Mouse (Mus musculus) hindbrain, embryonic 14.5 days (tissue): ENCODE data around the gene Olfr672. TPM values are rescaled to one million over a fixed set of nuclear protein-coding genes. Genes with fewer than 3 reads are reported as not detected.
"Not testable (repeated sequence)": the region's sequence is repeated elsewhere in the genome, so short reads cannot be mapped to it uniquely, and the experiment has no call there.

ENCODE experiments used
- ATAC-seq: fragments of 200-750 bp; cut with Nextera tagmentation; 2 replicates; pipeline ENCODE4 v1.8.0; 2017; ENCODE audit warnings: moderate number of reproducible peaks, mild to moderate bottlenecking, moderate TSS enrichment, moderate library complexity; ENCODE audit not compliant: low FRiP score
- DNase-seq: peaks from one replicate; pipeline ENCODE4 v3.0.0-alpha.2; 2015; ENCODE audit warnings: low spot score
- H3K27ac ChIP-seq: fragments of 300-500 bp; sonication (generic); 2 replicates; pipeline ENCODE4 v1.5.1; 2014; ENCODE audit warnings: mild to moderate bottlenecking, moderate library complexity
- H3K27me3 ChIP-seq: fragments of 300-500 bp; sonication (generic); 2 replicates; pipeline ENCODE4 v1.6.1; 2014; ENCODE audit warnings: mild to moderate bottlenecking, low read length, mixed read lengths; ENCODE audit not compliant: control insufficient read depth, insufficient read depth
- H3K36me3 ChIP-seq: fragments of 300-500 bp; sonication (generic); replicated peaks from 2 replicates; pipeline ENCODE4 v1.6.1; 2014; ENCODE audit not compliant: control insufficient read depth, insufficient read depth
- H3K4me1 ChIP-seq: fragments of 300-500 bp; sonication (generic); replicated peaks from 2 replicates; pipeline ENCODE4 v1.6.1; 2014; ENCODE audit warnings: antibody characterized with exemption, low read length, mixed read lengths; ENCODE audit not compliant: control insufficient read depth, insufficient read depth
- H3K4me2 ChIP-seq: fragments of 300-500 bp; sonication (generic); replicated peaks from 2 replicates; pipeline ENCODE4 v1.6.1; 2014; ENCODE audit warnings: mild to moderate bottlenecking, moderate library complexity
- H3K4me3 ChIP-seq: fragments of 300-500 bp; sonication (generic); replicated peaks from 2 replicates; pipeline ENCODE4 v1.5.1; 2014; ENCODE audit warnings: mild to moderate bottlenecking, low read length
- H3K9ac ChIP-seq: fragments of 300-500 bp; sonication (generic); 2 replicates; pipeline ENCODE4 v1.6.1; 2014
- H3K9me3 ChIP-seq: fragments of 300-500 bp; sonication (generic); 2 replicates; pipeline ENCODE4 v1.6.1; 2016; ENCODE audit warnings: low read length; ENCODE audit not compliant: control insufficient read depth
- WGBS: fragments of 180-500 bp; shearing (Covaris S2); extraction: QIAGEN DNeasy Blood & Tissue Kit; methylation state at CpG from one replicate; pipeline ENCODE4 v1.1.7; 2014; 5-methylcytosine and 5-hydroxymethylcytosine counted together
- polyA plus RNA-seq: library from polyadenylated mRNA; unstranded; fragments of >200 nt; fragmentation: Nextera tagmentation; extraction: Ambion mirVana; gene quantifications from 2 replicates; pipeline ENCODE4 v1.2.1, GENCODE M21; 2014

Gene Olfr672
- not detected in 2 replicates for polyA plus RNA-seq

DNA sequence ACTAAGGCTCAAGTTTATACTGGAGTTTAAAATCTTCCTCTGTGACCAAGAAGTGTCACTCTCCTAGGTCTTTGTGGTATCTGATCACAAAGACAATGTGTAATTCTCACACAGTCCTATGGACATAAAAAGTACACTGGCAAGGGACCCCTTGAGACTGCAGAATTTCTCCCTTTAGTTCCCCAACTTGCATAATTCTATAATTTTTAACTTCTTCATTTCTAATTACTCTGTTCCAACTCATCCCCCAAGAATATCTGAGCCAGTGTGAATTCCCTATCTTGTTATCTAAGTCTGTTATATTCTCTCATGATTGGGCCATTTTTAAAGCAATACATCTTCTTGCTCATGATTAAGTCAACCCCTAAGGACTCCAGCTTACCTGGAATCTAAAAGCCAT lies at the start of gene Olfr672:
Gene Olfr672 (minus strand): TSS at position 101 of the 400 bp plus-strand sequence.
- DNase-seq: no peak
- no peaks in the 10 kb centered on the region for H3K4me1 ChIP-seq
- no peak within 1 kb of the TSS for H3K9ac ChIP-seq
- H3K36me3 ChIP-seq: no peaks in the 10 kb centered on the region
- H3K4me3 ChIP-seq: no peak within 1 kb of the TSS
- no peaks in the 10 kb centered on the region for H3K27me3 ChIP-seq
- ATAC-seq: no peak
- H3K4me2 ChIP-seq: no peak within 1 kb of the TSS
- no peak within 1 kb of the TSS for H3K27ac ChIP-seq
- no peaks in the 10 kb centered on the region for H3K9me3 ChIP-seq

DNA sequence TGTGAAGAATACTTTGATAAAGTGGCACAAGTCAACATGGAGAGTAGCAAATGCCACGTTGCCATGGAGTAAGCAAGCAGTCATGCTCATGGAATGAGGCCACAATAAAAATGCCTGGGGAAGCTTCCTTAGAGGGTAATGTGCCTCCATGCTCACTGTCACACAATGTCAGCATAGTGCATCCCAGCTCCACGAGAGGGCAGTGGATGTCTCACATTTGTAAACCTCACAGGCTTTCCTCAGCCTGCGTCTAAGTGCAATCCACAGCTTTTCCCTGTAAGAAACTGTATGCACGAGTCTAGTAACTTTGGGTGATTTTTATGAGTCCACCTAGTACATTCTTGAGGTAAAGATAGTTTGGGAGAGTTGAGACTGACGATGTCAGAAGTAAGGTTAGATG lies 32.0 kb upstream of the Olfr672 start:
- ATAC-seq, H3K27ac ChIP-seq, H3K4me1 ChIP-seq, H3K9ac ChIP-seq, H3K4me3 ChIP-seq, H3K4me2 ChIP-seq, H3K9me3 ChIP-seq, H3K36me3 ChIP-seq, H3K27me3 ChIP-seq: not testable (repeated sequence)
- WGBS: 57% methylated on average over 5 of the region's 5 CpGs
- peak; percentile 34 for DNase-seq

DNA sequence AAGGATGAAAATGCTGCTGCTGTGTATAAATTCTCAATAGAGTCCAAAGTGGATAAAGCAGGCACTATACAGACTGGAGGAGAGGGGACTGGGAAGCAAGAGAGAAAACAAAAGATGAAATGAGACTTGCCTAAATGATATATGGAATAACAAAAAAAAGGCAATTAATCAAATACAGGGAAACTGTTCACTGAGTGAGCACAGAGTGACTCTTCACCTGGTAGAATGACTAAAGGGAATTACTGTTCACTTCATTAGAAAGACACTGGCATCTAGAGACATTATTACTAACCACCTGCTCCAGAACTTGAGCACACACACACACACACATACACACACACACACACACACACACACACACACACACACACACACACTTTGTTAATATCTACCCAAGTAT lies 30.6 kb upstream of the Olfr672 start, which contains the start of gene Olfr676:
Gene Olfr676 (plus strand): TSS at position 301 of the 400 bp plus-strand sequence.
- no peak within 1 kb of the TSS for H3K4me2 ChIP-seq
- H3K4me1 ChIP-seq: no peaks in the 10 kb centered on the region
- H3K9ac ChIP-seq: no peak within 1 kb of the TSS
- no peak for DNase-seq
- no peaks in the 10 kb centered on the region for H3K27me3 ChIP-seq
- no peak for ATAC-seq
- H3K4me3 ChIP-seq: no peak within 1 kb of the TSS
- H3K27ac ChIP-seq: no peak within 1 kb of the TSS
- H3K9me3 ChIP-seq: no peaks in the 10 kb centered on the region
- no peaks in the 10 kb centered on the region for H3K36me3 ChIP-seq

DNA sequence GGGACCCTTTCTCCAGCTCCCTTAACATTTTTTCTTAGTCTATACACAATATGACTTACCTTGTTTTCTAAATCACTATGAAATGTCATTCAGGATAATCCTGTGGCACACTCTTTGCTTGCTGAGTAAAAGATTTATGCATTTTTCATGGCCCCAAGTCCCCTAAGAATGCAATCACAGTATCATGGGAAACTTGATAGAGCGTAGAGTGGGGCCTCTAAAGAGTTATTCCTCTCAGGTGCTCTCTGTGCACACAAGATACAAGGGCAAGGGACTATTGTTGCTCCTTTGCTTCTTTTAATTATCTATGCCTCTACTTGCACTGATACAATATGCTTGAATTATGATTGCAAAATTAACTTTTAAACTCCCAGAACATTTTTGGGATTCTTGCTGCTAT lies 26.5 kb upstream of the Olfr672 start, which contains the start of gene Olfr675:
Gene Olfr675 (minus strand): TSS at position 101 of the 400 bp plus-strand sequence.
- Histone ChIP-seq H3K4me3 (no peak within 1 kb of the TSS), H3K27ac (no peak within 1 kb of the TSS), H3K27me3 (no peaks in the 10 kb centered on the region), H3K4me2 (no peak within 1 kb of the TSS), H3K9ac (no peak within 1 kb of the TSS), H3K4me1 (no peaks in the 10 kb centered on the region), H3K36me3 (no peaks in the 10 kb centered on the region), H3K9me3 (no peaks in the 10 kb centered on the region)
- no peak for DNase-seq
- WGBS: 77% methylated on average over 1 of the region's 1 CpGs
- no peak for ATAC-seq

DNA sequence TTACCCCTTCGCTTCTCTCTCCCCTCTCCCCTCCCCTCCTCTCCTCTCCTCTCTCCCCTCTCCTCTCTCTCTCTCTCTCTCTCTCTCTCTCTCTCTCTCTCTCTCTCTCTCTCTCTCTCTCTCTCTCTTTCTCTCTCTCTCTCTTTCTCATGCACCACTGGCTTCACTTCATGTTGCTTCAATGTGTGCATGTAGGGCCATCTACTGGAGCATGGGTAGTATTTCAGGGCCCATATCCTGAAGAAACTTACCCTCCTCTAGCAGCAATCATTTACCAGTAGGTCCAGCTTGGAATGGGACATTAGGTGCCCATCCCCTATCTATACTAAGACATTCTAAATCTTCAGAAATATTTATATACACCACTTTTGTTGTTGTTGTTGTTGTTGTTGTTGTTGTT lies 20.7 kb upstream of the Olfr672 start:
- no peaks in the 10 kb centered on the region for H3K9me3 ChIP-seq
- no peaks in the 10 kb centered on the region for H3K27me3 ChIP-seq
- no peak for DNase-seq
- H3K36me3 ChIP-seq: no peaks in the 10 kb centered on the region
- H3K4me1 ChIP-seq: no peaks in the 10 kb centered on the region
- WGBS: 82% methylated on average over 1 of the region's 1 CpGs
- H3K27ac ChIP-seq: no peak overlapping the region
- ATAC-seq: no peak
- H3K9ac ChIP-seq: no peak overlapping the region
- H3K4me2 ChIP-seq: no peak overlapping the region
- H3K4me3 ChIP-seq: no peak overlapping the region

DNA sequence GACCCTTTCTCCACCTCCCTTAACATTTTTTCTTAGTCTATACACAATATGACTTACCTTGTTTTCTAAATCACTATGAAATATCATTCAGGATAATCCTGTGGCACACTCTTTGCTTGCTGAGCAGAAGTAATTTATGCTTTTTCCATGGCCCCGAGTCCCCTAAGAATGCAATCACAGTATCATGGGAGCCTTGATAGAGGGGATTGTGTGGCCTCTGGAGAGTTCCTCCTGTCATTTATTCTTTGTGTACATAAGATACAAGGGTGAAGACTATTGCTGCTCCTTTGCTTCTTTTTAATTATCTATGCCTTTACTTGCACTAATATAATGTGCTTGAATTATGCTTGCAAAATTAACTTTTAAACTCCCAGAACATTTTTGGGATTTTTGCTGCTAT lies 22.8 kb downstream of the Olfr672 start, which contains the start of gene Olfr671:
Gene Olfr671 (minus strand): TSS at position 101 of the 400 bp plus-strand sequence.
- Histone ChIP-seq H3K9me3 (no peaks in the 10 kb centered on the region), H3K4me3 (no peak within 1 kb of the TSS), H3K27ac (no peak within 1 kb of the TSS), H3K9ac (no peak within 1 kb of the TSS), H3K4me1 (no peaks in the 10 kb centered on the region), H3K27me3 (no peaks in the 10 kb centered on the region), H3K36me3 (no peaks in the 10 kb centered on the region), H3K4me2 (no peak within 1 kb of the TSS)
- DNase-seq: no peak
- WGBS: 79% methylated on average over 1 of the region's 1 CpGs
- ATAC-seq: no peak

DNA sequence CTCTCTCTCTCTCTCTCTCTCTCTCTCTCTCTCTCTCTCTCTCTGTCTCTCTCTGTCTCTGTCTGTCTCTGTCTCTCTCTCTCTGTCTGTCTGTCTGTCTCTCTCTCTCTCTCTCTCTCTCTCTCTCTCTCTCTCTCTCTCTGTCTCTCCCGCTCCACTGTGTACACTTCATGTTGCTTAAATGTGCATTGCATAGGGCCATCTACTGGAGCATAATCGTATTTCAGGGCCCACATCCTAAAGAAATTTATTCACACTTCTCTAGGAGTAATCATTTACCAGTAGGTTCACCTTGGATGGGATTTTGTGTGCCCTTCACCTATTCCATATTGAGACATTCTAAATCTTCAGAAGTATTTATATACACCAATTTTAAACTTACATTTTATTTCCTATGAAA lies 29.3 kb downstream of the Olfr672 start:
- H3K4me2 ChIP-seq, H3K27me3 ChIP-seq, H3K27ac ChIP-seq, H3K4me3 ChIP-seq, DNase-seq, H3K36me3 ChIP-seq, H3K9me3 ChIP-seq, ATAC-seq, H3K9ac ChIP-seq, H3K4me1 ChIP-seq: not testable (repeated sequence)
- WGBS: 78% methylated on average over 2 of the region's 2 CpGs

DNA sequence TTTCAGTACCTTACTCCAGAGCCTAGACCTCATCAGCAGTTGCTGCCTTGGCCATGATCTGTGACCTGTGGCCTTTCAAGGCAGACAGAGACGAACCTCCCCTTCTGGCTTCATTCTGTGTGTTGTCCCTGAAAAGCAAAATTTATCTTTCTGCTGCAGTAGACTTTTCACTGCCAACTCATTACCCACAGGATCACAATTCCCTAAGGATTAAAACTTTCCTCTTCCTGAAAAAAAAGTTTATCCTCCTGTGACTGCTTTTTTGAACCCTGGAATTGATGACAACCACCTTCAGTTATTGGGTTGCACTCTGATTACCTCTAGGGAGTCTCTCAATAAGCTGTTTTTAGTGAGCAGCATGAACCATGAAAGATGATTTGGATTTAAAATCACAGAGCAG lies 39.3 kb downstream of the Olfr672 start, which contains the start of gene Olfr670:
Gene Olfr670 (minus strand): TSS at position 101 of the 400 bp plus-strand sequence.
- no peaks in the 10 kb centered on the region for H3K9me3 ChIP-seq
- no peak within 1 kb of the TSS for H3K4me2 ChIP-seq
- H3K4me3 ChIP-seq: no peak within 1 kb of the TSS
- WGBS: 61% methylated on average over 1 of the region's 1 CpGs
- ATAC-seq (no peak), DNase-seq (no peak)
- H3K4me1 ChIP-seq: no peaks in the 10 kb centered on the region
- H3K9ac ChIP-seq: no peak within 1 kb of the TSS
- H3K27me3 ChIP-seq: no peaks in the 10 kb centered on the region
- no peaks in the 10 kb centered on the region for H3K36me3 ChIP-seq
- no peak within 1 kb of the TSS for H3K27ac ChIP-seq

DNA sequence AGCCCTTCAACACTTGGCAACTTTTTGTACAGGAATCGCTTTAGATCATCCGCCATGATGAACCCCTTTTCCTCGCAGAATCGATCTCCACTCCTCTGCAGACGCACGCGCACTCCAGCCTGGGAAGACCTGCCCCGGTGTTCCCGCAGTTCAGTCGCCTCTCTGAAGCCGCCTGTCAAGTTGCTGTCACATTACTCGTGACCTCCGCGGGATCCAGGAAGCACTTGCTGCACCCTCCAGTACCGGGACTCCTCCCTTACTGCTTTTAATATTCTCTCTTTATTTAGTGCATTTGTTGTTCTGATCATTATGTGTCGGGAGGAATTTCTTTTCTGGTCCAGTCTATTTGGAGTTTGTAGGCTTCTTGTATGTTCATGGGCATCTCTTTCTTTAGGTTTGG lies 51.6 kb downstream of the Olfr672 start:
- not testable (repeated sequence) for H3K9me3 ChIP-seq, H3K4me1 ChIP-seq, H3K4me2 ChIP-seq, H3K4me3 ChIP-seq, H3K27me3 ChIP-seq, DNase-seq, H3K36me3 ChIP-seq, H3K9ac ChIP-seq, H3K27ac ChIP-seq, ATAC-seq
- WGBS: 93% methylated on average over 16 of the region's 16 CpGs
